Mouse (Mus musculus): Measurements from ENCODE around the gene Rapgef4. TPM values are rescaled to one million over a fixed set of nuclear protein-coding genes. Genes with fewer than 3 reads are reported as not detected.

Rapgef4 gene
- polyA plus RNA-seq, 1 experiment from 2014 or later: 4.8 TPM

DNA sequence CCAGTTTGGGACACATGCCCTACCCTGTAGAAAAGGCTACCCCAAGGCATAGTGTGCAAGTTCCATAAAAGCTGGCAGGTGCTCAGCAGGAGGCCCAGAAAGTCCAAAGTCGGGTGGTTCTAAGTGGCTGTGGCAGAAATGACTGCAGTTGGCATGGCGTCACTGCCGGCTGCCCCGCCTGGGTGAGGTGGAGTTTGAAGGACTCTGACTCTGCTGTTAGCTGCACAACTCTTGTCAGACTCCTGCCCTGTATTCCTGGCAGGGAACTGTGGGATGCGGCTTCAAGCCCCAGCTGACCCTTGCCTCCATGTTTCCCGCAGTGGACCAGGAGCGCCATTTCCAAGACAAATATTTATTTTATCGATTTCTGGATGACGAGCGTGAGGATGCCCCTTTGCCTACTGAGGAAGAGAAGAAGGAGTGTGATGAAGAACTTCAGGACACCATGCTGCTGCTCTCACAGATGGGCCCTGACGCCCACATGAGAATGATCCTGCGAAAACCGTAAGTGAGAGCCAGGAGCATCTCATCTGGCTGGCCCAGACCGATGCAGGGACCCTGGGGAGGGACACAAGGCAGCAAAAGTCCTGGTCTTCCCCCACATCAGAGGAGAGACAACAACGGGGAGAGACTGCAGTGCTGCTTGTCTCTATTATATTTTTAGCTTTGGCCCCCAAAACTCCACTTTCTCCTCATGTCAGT, 198.7 kb downstream of the Rapgef4 start:
- no peaks in the 10 kb centered on the region for H3K36me3 ChIP-seq
- 94% methylated on average over 15 of the region's 15 CpGs for WGBS
- H3K9ac ChIP-seq (replicated peaks): no peak overlapping the region
- no peaks in the 10 kb centered on the region for H3K9me3 ChIP-seq
- no peak overlapping the region for H3K27ac ChIP-seq (replicated peaks)
- H3K27me3 ChIP-seq: no peaks in the 10 kb centered on the region
- ATAC-seq (ENCODE audit: low FRiP score, low read depth): no peak
- no peak overlapping the region for H3K4me3 ChIP-seq
- H3K4me1 ChIP-seq: peaks cover 9% of the 10 kb centered on the region; the same call in 1 of the 2 replicates
- H3K4me2 ChIP-seq (replicated peaks): no peak overlapping the region

DNA sequence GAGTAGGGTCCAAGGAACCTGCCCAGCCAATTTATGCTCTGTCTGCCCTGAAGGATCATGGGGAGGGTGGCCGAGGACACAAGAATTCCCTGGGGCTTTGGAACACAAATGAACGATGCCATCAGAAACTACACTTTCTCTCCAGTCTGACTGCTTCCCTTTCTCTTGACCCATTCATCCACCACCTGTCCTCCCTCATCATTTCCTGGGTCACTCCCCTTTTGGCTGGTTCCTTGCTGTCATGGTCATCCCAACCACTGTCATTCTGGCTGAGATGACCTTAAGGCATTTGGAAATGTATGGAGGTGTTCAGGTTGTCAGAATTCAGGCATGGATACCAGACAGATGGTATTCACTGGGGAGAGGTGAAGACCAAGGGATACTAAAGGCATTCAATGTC, 200.4 kb downstream of the Rapgef4 start:
- H3K4me2 ChIP-seq (replicated peaks): no peak overlapping the region
- H3K9me3 ChIP-seq: no peaks in the 10 kb centered on the region
- H3K27me3 ChIP-seq: no peaks in the 10 kb centered on the region
- no peak overlapping the region for H3K27ac ChIP-seq (replicated peaks)
- no peaks in the 10 kb centered on the region for H3K36me3 ChIP-seq
- no peak overlapping the region for H3K9ac ChIP-seq (replicated peaks)
- 88% methylated on average over 2 of the region's 2 CpGs for WGBS
- no peak overlapping the region for H3K4me3 ChIP-seq
- ATAC-seq (ENCODE audit: low FRiP score, low read depth): no peak
- H3K4me1 ChIP-seq: peaks cover 9% of the 10 kb centered on the region; the same call in 1 of the 2 replicates

DNA sequence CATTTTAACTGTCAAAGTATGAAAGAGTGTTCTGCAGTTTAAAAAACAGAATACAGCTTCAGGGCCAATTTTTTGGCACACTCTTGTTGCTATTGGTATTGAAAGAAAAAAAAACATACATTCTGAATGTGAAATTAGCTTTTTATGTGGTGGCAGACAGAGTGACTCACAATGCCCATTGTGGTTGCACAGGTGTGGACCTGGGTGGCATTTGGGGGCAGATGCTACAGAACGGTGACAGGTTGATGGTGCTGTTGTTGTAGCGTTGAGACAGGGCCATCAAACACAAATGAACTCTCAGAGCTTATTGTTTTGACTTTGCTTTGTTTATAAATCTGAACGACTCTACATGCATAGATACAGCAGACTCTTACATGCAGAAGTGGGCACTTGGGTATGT, 202.7 kb downstream of the Rapgef4 start:
- 86% methylated on average over 3 of the region's 3 CpGs for whole genome bisulfite sequencing
- no peak for ATAC-seq (ENCODE audit: low FRiP score, low read depth)
- no peak overlapping the region for H3K27ac ChIP-seq (replicated peaks)
- no peaks in the 10 kb centered on the region for H3K36me3 ChIP-seq
- H3K4me3 ChIP-seq: no peak overlapping the region
- no peaks in the 10 kb centered on the region for H3K27me3 ChIP-seq
- H3K9me3 ChIP-seq: no peaks in the 10 kb centered on the region
- no peak overlapping the region for H3K9ac ChIP-seq (replicated peaks)
- H3K4me1 ChIP-seq: peaks cover 5% of the 10 kb centered on the region; the same call in 1 of the 2 replicates
- no peak overlapping the region for H3K4me2 ChIP-seq (replicated peaks)

DNA sequence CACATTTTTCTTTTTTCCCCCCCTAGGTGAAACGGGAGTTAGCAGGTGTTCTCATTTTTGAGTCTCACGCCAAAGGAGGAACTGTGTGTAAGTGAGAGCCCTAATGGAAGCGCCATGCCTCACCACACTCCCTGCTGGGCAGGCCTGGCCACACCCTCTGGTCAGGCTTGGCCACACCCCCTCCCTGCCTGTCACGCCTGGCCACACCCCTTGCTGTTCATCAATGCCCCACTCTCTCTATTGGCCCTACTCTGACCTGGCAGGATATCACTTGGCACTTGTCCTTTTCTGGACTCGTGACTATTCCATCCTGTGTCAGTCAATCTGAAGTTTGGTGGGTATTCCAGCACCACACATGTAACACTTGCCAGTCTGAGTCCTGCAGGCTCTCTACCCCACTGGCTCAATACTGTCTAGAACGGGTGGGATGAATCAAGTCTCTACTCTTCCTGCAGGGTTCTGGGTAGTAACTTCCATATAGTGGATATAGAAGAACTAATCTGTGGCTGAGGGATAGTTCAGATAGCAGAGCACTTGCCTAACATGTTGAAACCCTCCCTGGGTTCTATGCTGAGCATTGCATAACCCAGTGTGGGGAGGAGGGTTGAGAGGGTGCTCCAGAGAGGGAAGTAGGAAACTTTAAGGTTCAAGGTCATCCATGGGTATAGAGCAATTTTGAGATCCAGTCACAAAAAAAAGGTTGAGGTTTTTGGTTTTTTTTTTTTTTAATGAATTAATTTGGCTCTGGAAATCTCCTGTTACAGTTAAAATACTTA, 215.3 kb downstream of the Rapgef4 start:
- Histone ChIP-seq H3K4me1 (peaks cover 10% of the 10 kb centered on the region; the same call in 1 of the 2 replicates), H3K9ac (replicated peaks) (no peak overlapping the region), H3K4me2 (replicated peaks) (no peak overlapping the region), H3K36me3 (no peaks in the 10 kb centered on the region), H3K9me3 (no peaks in the 10 kb centered on the region), H3K27me3 (no peaks in the 10 kb centered on the region; the same call in 1 of the 2 replicates), H3K4me3 (no peak overlapping the region), H3K27ac (replicated peaks) (no peak overlapping the region)
- ATAC-seq (ENCODE audit: low FRiP score, low read depth): no peak
- WGBS: 73% methylated on average over 6 of the region's 6 CpGs

DNA sequence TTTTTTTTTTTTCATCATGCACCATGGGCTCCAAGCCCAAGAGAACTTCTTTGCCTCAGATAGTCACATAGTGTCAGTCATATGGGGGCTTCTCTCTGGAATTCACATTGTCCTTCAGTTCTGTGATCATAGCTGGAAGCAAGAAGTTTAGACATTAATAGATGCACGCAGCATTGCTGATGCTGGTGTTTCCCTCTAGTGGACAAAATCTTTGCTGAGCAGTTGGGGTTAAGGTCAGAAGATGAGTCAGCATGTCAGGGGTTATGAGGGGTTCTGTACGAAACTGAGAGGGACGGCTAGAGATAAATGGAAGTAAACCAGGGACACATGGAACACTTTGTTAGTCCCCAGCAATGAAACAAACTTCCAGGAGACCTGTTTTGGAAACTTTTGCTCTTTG, 216.0 kb downstream of the Rapgef4 start:
- H3K27ac ChIP-seq (replicated peaks): no peak overlapping the region
- H3K9me3 ChIP-seq: no peaks in the 10 kb centered on the region
- no peak overlapping the region for H3K9ac ChIP-seq (replicated peaks)
- H3K36me3 ChIP-seq: no peaks in the 10 kb centered on the region
- 62% methylated on average over 3 of the region's 3 CpGs for WGBS
- no peaks in the 10 kb centered on the region; the same call in 1 of the 2 replicates for H3K27me3 ChIP-seq
- ATAC-seq (ENCODE audit: low FRiP score, low read depth): no peak
- H3K4me3 ChIP-seq: no peak overlapping the region
- H3K4me2 ChIP-seq (replicated peaks): no peak overlapping the region
- peaks cover 11% of the 10 kb centered on the region; the same call in 1 of the 2 replicates for H3K4me1 ChIP-seq

DNA sequence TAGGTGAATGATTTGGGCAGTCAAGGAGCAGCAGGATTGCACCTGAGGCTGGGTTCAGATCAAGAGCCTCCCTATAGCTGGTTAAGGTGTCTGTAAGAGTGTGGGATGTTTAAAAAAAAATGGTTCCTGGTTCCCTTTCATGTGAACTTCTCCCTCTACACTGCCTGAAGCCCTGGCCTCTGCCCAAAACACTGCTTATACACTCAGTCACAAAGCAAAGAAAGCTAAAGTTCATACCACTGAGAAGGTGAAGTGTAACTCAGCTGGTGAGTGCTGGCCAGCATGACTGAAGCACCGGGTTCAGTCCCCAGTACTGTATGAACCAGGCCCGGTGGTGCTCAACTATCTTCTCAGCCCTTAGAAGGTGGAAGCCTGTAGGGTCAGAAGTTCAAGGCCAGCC, 218.4 kb downstream of the Rapgef4 start:
- Histone ChIP-seq H3K9me3 (no peaks in the 10 kb centered on the region), H3K36me3 (no peaks in the 10 kb centered on the region), H3K4me3 (no peak overlapping the region)

DNA sequence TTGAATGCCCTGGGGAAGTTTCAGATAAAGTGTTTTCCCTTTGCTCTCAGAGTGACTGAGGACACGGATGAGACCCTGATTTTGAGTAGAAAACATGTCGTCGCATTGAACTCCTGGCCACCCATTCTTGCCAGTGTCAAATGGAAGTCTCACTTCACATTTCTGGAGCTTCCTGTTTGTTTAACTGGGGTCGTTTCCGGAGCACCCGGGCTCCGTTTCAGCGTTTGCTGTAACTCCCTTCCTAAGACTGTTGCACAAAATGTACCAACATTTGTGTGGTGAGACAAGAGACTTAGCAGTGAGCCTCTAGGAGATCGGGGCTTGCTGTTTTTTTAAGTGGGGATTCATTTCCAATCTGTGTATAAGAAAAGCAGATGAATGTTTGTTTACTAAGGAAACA, 220.5 kb downstream of the Rapgef4 start:
- Histone ChIP-seq H3K4me3 (no peak overlapping the region), H3K27ac (replicated peaks) (no peak overlapping the region), H3K4me2 (replicated peaks) (no peak overlapping the region), H3K27me3 (no peaks in the 10 kb centered on the region), H3K9me3 (no peaks in the 10 kb centered on the region), H3K9ac (replicated peaks) (no peak overlapping the region), H3K4me1 (peaks cover 11% of the 10 kb centered on the region; the same call in 1 of the 2 replicates), H3K36me3 (no peaks in the 10 kb centered on the region)
- ATAC-seq (ENCODE audit: low FRiP score, low read depth): no peak
- WGBS: 68% methylated on average over 9 of the region's 9 CpGs

More for the DNA sequence above, 218.4 kb downstream of the Rapgef4 start:
- H3K27ac ChIP-seq (replicated peaks): no peak overlapping the region
- no peak overlapping the region for H3K9ac ChIP-seq (replicated peaks)
- H3K4me1 ChIP-seq: peaks cover 11% of the 10 kb centered on the region; the same call in 1 of the 2 replicates
- no peak for ATAC-seq (ENCODE audit: low FRiP score, low read depth)
- H3K4me2 ChIP-seq (replicated peaks): no peak overlapping the region
- no peaks in the 10 kb centered on the region for H3K27me3 ChIP-seq
- 91% methylated on average over 2 of the region's 2 CpGs for WGBS

DNA sequence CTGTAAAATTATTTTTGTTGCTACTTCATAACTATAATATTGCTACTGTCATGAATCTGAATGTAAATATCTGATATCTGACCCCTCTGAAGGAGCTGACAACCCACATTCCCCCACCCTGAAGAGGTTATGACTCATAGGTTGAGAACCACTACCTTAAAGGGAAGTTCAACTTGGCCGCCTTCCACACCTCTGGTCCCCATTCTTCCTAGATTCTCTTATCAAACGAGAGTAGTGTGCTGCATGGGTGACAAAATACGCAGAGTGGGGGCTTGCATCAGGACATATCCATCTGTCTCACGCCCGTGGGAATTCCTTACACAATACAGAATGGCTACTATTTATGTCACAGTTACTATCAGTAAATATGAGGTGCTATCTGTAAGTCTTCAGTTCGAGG, 221.2 kb downstream of the Rapgef4 start:
- Histone ChIP-seq H3K27ac (replicated peaks) (no peak overlapping the region), H3K27me3 (no peaks in the 10 kb centered on the region), H3K4me1 (peaks cover 14% of the 10 kb centered on the region), H3K4me3 (no peak overlapping the region), H3K4me2 (replicated peaks) (no peak overlapping the region), H3K36me3 (no peaks in the 10 kb centered on the region), H3K9me3 (no peaks in the 10 kb centered on the region), H3K9ac (replicated peaks) (no peak overlapping the region)
- 90% methylated on average over 6 of the region's 6 CpGs for WGBS
- ATAC-seq (ENCODE audit: low FRiP score, low read depth): no peak

DNA sequence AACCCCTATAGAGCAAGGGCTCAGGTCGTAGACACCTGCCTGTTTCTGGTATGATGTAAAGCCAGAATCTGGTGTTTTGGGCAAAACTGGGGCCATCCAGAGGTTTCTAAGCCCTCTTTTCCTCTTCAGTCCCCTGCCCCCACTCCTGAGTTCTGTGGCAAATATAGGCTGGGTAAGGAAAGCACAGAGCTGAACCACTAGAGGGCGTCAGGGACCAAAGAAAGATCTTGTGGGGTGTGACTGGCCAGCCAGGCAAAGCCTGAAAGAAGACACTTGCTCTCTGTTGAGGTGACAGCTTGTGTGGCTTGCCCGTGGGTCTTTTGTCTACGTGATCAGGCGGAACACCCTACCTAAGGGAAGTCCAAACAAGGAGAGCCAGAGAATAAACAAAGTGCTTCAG, 222.6 kb downstream of the Rapgef4 start:
- H3K27me3 ChIP-seq: no peaks in the 10 kb centered on the region
- H3K4me2 ChIP-seq (replicated peaks): peak overlapping the region; percentile 29
- 4% methylated on average over 5 of the region's 5 CpGs for WGBS
- peak; percentile 54; the same call in 1 of the 2 replicates for ATAC-seq (ENCODE audit: low FRiP score, low read depth)
- H3K27ac ChIP-seq (replicated peaks): no peak overlapping the region
- H3K9me3 ChIP-seq: no peaks in the 10 kb centered on the region
- H3K9ac ChIP-seq (replicated peaks): no peak overlapping the region
- peaks cover 14% of the 10 kb centered on the region for H3K4me1 ChIP-seq
- H3K36me3 ChIP-seq: no peaks in the 10 kb centered on the region
- no peak overlapping the region for H3K4me3 ChIP-seq

DNA sequence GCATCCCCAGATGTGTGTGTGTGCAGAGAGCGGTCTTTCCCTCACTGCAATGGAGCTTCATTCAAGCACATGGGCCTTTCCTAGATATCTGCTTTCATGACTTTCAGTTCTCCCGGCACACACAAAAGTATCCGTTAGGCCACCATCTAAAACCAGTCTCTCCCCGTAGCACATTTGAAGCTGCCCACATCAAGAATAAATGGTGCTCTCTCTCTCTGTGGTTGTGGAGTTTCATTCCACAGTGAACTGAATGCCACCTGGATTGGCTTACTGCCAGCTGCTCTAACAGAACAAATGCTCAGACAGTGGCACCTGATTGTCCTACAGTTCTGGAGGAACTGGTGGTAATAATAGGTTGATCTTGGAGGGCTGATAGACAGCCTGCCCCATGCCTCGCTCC, 224.8 kb downstream of the Rapgef4 start:
- Histone ChIP-seq H3K4me3 (no peak overlapping the region), H3K9me3 (no peaks in the 10 kb centered on the region), H3K27me3 (0 out of 2 replicates have a peak, but pooled peaks cover 5% of the 10 kb centered on the region), H3K27ac (replicated peaks) (no peak overlapping the region), H3K4me2 (replicated peaks) (no peak overlapping the region), H3K9ac (replicated peaks) (no peak overlapping the region), H3K4me1 (peaks cover 8% of the 10 kb centered on the region), H3K36me3 (no peaks in the 10 kb centered on the region)
- ATAC-seq (ENCODE audit: low FRiP score, low read depth): no peak
- WGBS: 93% methylated on average over 5 of the region's 5 CpGs

DNA sequence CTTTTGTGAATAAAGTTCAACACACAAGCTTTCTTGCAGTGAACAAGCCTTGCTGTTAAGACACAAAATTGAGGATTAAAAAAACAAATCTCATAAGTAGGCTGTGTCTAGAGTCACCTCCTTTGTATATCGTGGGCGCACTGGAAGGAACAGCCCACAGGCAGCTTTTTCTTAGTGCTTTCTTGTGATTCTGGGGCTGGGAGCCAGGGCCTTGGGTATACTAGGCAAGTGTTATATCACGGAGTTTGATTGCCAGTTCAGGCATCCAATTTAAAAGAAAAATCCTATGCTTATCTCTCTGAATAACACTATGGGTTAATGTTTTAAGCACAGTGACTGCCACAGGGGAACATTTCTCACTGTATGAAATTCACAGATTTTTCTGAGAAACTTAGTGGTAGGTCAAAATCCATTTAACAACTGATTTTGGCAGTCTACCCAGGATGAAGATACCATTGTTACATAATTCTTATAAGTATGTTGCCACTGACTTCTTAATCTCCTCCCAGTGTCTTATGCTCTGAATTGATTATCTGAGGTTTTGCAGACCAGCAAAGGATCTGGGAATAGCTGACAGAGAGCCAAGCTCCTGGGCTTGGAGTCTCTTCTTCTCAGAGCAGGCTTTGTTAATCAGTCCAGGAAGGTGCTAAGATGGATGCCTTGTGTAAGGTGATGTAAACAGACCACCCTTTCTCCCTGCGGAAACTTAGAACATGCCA, 225.6 kb downstream of the Rapgef4 start:
- Histone ChIP-seq H3K27ac (replicated peaks) (no peak overlapping the region), H3K4me3 (no peak overlapping the region), H3K4me2 (replicated peaks) (no peak overlapping the region), H3K4me1 (peaks cover 3% of the 10 kb centered on the region; the same call in 1 of the 2 replicates), H3K9ac (replicated peaks) (no peak overlapping the region), H3K9me3 (no peaks in the 10 kb centered on the region), H3K36me3 (no peaks in the 10 kb centered on the region), H3K27me3 (0 out of 2 replicates have a peak, but pooled peaks cover 5% of the 10 kb centered on the region)
- WGBS: 94% methylated on average over 4 of the region's 4 CpGs
- no peak for ATAC-seq (ENCODE audit: low FRiP score, low read depth)

DNA sequence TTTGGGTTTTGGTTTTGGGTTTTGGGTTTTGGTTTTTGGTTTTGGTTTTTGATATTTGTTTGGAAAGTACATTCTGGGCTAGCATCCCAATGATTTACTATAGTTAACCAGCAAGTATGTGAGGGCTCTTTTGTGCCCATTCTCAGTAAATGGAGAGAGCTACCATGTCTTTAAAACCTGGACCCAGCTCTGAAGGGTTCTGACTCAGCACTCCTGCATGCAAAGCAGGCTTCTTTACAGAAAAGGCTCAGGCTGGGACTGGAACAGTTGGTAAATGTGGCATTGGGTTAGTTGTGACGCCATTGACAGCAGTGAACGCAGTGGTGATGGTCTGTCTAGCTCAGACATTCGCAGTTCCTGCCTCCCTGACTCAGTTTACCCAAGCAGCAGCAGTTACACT, 236.3 kb downstream of the Rapgef4 start:
- Histone ChIP-seq H3K4me1 (0 out of 2 replicates have a peak, but pooled peaks cover 2% of the 10 kb centered on the region), H3K4me3 (no peak overlapping the region), H3K27ac (replicated peaks) (no peak overlapping the region), H3K27me3 (no peaks in the 10 kb centered on the region), H3K36me3 (no peaks in the 10 kb centered on the region), H3K9ac (replicated peaks) (no peak overlapping the region), H3K4me2 (replicated peaks) (no peak overlapping the region), H3K9me3 (no peaks in the 10 kb centered on the region)
- ATAC-seq (ENCODE audit: low FRiP score, low read depth): no peak
- 81% methylated on average over 3 of the region's 3 CpGs for WGBS

Data from midbrain, embryonic 12.5 days (tissue).